Mouse (Mus musculus): Measurements from ENCODE around the gene Cnn2. TPM values are rescaled to one million over a fixed set of nuclear protein-coding genes. Genes with fewer than 3 reads are reported as not detected.

Cnn2 gene
- polyA plus RNA-seq, 1 experiment: 297 TPM

DNA sequence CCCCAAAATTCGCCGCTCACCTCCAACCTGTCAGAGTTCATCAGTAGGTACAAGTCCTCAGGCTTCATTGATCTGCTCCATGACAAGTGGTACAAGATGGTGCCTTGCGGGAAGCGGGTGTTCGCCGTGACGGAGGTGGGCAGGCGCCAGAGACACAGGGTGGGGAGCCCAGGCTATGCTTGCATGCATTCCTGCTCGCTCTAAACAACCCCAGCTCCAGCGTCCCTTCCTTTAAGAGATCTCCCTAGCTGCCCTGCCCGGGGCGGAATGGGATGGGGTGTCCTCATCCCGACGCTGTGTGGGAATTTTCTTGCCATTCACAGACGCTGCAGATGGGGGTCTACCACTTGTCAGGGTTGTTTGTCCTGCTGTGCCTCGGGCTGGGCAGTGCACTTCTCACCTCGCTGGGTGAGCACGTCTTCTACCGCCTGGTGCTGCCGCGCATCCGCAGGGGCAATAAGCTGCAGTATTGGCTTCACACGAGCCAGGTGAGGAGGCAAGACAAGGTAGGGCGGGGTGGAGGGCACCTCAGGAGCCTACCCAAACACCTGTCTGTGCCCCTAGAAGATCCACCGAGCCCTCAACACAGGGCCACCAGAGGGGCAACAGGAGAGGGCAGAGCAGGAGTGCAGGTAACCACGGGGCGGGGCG is 12.2 kb upstream of the Cnn2 start:
- Histone ChIP-seq H3K36me3 (ENCODE audit: control insufficient read depth, insufficient read depth, low read length) (peaks cover 40% of the 10 kb centered on the region), H3K27ac (ENCODE audit: insufficient read depth, low read length) (no peak overlapping the region), H3K4me3 (ENCODE audit: extremely low read depth, insufficient read depth, insufficient read length) (no peak overlapping the region), H3K27me3 (ENCODE audit: control insufficient read depth, insufficient read depth, low read length) (peaks cover 2% of the 10 kb centered on the region; the same call in 1 of the 2 replicates), H3K4me1 (ENCODE audit: control insufficient read depth, insufficient read depth, insufficient read length) (no peaks in the 10 kb centered on the region)
- no peak for TF ChIP-seq POLR2A (IDR thresholded peaks at IDR 0.05; ENCODE audit: low read depth, low read length)
- no peak for TF ChIP-seq CTCF (IDR thresholded peaks at IDR 0.05; ENCODE audit: extremely low read depth, insufficient read depth, insufficient read length, insufficient replicate concordance)
- no peak for DNase-seq (ENCODE audit: low read depth in 1 of 2, low spot score in 2 of 2)
- 96% methylated on average over 28 of the region's 28 CpGs for WGBS

DNA sequence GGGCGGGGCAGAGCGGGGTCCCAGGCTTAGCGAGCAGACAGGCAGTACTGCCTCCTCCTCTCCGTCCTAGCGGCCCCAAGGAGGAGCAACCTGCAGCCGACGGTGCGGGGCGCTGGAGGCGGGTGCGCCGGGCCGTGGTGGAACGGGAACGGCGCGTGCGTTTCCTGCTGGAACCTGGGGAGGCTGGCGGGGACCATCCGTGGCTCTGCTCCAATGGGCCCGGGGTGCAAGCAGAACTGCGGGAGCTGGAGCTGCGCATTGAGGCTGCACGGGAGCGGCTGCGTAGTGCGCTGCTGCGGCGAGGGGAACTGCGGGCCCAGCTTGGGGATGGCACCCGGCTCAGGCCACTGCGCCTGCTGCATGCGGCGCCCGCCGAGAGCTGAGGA is 11.7 kb upstream of the Cnn2 start:
- TF ChIP-seq CTCF (IDR thresholded peaks at IDR 0.05; ENCODE audit: extremely low read depth, insufficient read depth, insufficient read length, insufficient replicate concordance) (no peak), POLR2A (IDR thresholded peaks at IDR 0.05; ENCODE audit: low read depth, low read length) (no peak)
- no peak overlapping the region for H3K27ac ChIP-seq (ENCODE audit: insufficient read depth, low read length)
- H3K27me3 ChIP-seq (ENCODE audit: control insufficient read depth, insufficient read depth, low read length): no peaks in the 10 kb centered on the region
- H3K4me3 ChIP-seq (ENCODE audit: extremely low read depth, insufficient read depth, insufficient read length): no peak overlapping the region
- WGBS: 95% methylated on average over 33 of the region's 36 CpGs
- no peaks in the 10 kb centered on the region for H3K4me1 ChIP-seq (ENCODE audit: control insufficient read depth, insufficient read depth, insufficient read length)
- peaks cover 40% of the 10 kb centered on the region for H3K36me3 ChIP-seq (ENCODE audit: control insufficient read depth, insufficient read depth, low read length)
- no peak for DNase-seq (ENCODE audit: low read depth in 1 of 2, low spot score in 2 of 2)

DNA sequence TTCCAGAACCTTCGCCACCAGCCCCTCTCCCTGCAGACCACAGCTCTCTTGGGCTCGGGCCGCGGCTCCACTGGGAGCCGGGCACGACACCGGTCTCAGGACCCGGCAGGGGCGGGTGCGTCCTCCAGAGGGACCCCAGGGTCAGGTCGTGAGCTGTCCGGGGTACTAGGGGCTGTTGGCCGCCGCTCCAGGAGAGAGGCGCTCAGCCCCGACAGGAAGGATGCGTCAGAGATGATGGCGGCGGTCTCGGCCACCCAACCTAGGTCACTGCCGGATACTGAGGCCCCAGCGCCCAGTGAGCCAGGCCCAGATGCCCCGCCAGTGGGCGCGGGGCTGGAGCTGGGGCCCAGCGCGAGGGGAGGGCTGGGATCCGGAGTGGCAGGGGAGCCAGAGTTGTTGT is 11.1 kb upstream of the Cnn2 start:
- no peak overlapping the region for H3K4me3 ChIP-seq (ENCODE audit: extremely low read depth, insufficient read depth, insufficient read length)
- 97% methylated on average over 28 of the region's 28 CpGs for WGBS
- H3K36me3 ChIP-seq (ENCODE audit: control insufficient read depth, insufficient read depth, low read length): peaks cover 40% of the 10 kb centered on the region
- H3K27ac ChIP-seq (ENCODE audit: insufficient read depth, low read length): no peak overlapping the region
- H3K4me1 ChIP-seq (ENCODE audit: control insufficient read depth, insufficient read depth, insufficient read length): 0 out of 2 replicates have a peak, but pooled peaks cover 2% of the 10 kb centered on the region
- H3K27me3 ChIP-seq (ENCODE audit: control insufficient read depth, insufficient read depth, low read length): no peaks in the 10 kb centered on the region
- no peak for TF ChIP-seq CTCF (IDR thresholded peaks at IDR 0.05; ENCODE audit: extremely low read depth, insufficient read depth, insufficient read length, insufficient replicate concordance)
- no peak for TF ChIP-seq POLR2A (IDR thresholded peaks at IDR 0.05; ENCODE audit: low read depth, low read length)
- DNase-seq (ENCODE audit: low read depth in 1 of 2, low spot score in 2 of 2): no peak

DNA sequence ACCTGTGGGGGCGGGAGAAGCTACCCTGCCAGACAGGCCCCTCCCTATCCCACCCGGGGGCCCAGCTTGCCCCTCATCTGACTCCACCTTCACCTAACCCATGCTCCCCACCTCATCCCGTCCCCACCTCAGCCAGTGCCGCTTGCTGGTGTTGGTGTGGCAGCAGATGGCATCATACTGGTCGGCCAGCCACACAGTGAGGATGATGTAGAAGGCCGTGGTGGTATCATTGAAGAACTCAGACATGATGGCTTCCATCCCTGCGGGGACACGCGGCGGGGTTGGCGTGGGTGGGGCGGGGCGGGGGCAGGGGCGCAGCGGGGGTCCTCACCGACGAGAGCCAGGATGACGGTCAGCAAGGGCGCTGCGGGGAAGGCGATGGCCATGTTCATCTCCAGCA is 10.3 kb upstream of the Cnn2 start:
- H3K36me3 ChIP-seq (ENCODE audit: control insufficient read depth, insufficient read depth, low read length): peaks cover 40% of the 10 kb centered on the region
- WGBS: 97% methylated on average over 21 of the region's 21 CpGs
- DNase-seq (ENCODE audit: low read depth in 1 of 2, low spot score in 2 of 2): no peak
- no peak overlapping the region for H3K27ac ChIP-seq (ENCODE audit: insufficient read depth, low read length)
- no peaks in the 10 kb centered on the region for H3K27me3 ChIP-seq (ENCODE audit: control insufficient read depth, insufficient read depth, low read length)
- peaks cover 8% of the 10 kb centered on the region; the same call in 1 of the 2 replicates for H3K4me1 ChIP-seq (ENCODE audit: control insufficient read depth, insufficient read depth, insufficient read length)
- no peak for TF ChIP-seq POLR2A (IDR thresholded peaks at IDR 0.05; ENCODE audit: low read depth, low read length)
- TF ChIP-seq CTCF (IDR thresholded peaks at IDR 0.05; ENCODE audit: extremely low read depth, insufficient read depth, insufficient read length, insufficient replicate concordance): no peak
- H3K4me3 ChIP-seq (ENCODE audit: extremely low read depth, insufficient read depth, insufficient read length): no peak overlapping the region

DNA sequence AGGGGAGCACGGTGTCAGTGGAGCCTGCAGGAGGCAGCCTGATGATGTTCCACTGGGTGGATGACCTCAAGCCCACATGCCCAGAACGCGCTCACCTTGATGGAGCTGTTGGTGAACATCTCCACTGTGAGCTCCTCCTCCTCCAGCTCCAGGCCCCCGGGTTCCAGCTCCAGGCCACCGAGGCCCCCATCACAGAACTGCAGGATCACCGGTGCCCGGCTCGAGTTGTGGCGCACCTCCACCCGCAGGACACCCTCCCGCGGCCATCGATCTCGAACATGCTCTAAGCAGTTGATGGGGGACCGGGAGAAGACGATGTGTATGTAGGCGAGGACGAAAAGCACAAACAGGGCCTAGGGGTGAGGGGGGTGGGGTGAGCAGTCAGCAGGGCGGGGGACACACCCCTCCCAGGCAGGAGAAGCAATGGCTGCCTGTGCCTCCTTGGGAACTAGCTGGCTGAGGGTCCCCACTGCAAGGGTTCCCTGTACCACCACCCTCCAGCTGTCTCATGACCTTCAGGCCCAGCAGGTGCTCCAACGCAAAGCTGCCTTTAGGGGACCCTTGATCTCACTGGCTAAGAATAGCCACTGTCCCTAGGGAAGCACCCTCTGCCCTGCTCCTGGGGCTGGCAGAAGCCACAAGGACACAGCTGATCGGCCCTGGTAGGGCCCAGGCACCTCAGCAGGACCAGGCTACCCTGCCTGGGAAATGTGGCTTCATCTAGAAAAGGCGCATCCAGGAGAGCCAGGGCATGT is 8.8 kb upstream of the Cnn2 start:
- 90% methylated on average over 22 of the region's 22 CpGs for WGBS
- peaks cover 40% of the 10 kb centered on the region for H3K36me3 ChIP-seq (ENCODE audit: control insufficient read depth, insufficient read depth, low read length)
- no peak overlapping the region for H3K4me3 ChIP-seq (ENCODE audit: extremely low read depth, insufficient read depth, insufficient read length)
- H3K27me3 ChIP-seq (ENCODE audit: control insufficient read depth, insufficient read depth, low read length): no peaks in the 10 kb centered on the region
- H3K4me1 ChIP-seq (ENCODE audit: control insufficient read depth, insufficient read depth, insufficient read length): peaks cover 13% of the 10 kb centered on the region; the same call in 1 of the 2 replicates
- no peak overlapping the region for H3K27ac ChIP-seq (ENCODE audit: insufficient read depth, low read length)
- DNase-seq (ENCODE audit: low read depth in 1 of 2, low spot score in 2 of 2): no peak
- TF ChIP-seq POLR2A (IDR thresholded peaks at IDR 0.05; ENCODE audit: low read depth, low read length) (no peak), CTCF (IDR thresholded peaks at IDR 0.05; ENCODE audit: extremely low read depth, insufficient read depth, insufficient read length, insufficient replicate concordance) (no peak)

DNA sequence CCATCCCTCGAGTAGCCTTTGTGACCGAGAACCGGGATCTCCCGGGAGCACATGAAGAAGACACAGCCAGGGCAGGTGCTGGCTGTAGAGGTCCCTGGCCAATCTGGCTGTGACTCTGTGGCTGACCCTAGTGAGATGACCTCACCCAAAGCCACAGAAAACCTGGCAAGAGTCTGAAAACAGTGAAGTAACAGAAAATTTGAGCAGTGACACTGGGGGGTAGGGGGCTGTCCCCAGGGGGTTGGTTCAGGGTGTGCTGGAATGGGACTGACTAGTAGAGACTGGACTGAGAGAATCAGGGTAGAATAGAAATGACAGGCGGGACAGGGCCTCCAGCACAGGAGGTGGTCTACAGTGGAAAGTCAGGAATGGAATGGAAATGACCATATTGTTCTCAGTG is 5.2 kb upstream of the Cnn2 start:
- 67% methylated on average over 5 of the region's 5 CpGs for WGBS
- TF ChIP-seq CTCF (IDR thresholded peaks at IDR 0.05; ENCODE audit: extremely low read depth, insufficient read depth, insufficient read length, insufficient replicate concordance) (no peak), POLR2A (IDR thresholded peaks at IDR 0.05; ENCODE audit: low read depth, low read length) (no peak)
- peak overlapping the region; percentile 77; the same call in 1 of the 2 replicates for H3K4me3 ChIP-seq (ENCODE audit: extremely low read depth, insufficient read depth, insufficient read length)
- no peaks in the 10 kb centered on the region for H3K27me3 ChIP-seq (ENCODE audit: control insufficient read depth, insufficient read depth, low read length)
- no peak for DNase-seq (ENCODE audit: low read depth in 1 of 2, low spot score in 2 of 2)
- H3K27ac ChIP-seq (ENCODE audit: insufficient read depth, low read length): peak overlapping the region; percentile 80; the same call in 1 of the 2 replicates
- peaks cover 28% of the 10 kb centered on the region; the same call in 1 of the 2 replicates for H3K4me1 ChIP-seq (ENCODE audit: control insufficient read depth, insufficient read depth, insufficient read length)
- H3K36me3 ChIP-seq (ENCODE audit: control insufficient read depth, insufficient read depth, low read length): peaks cover 11% of the 10 kb centered on the region

Measured in spleen, adult 2 months (tissue).